Mouse (Mus musculus) T-helper 2 cell (primary cell): Measurements from ENCODE around the gene A1bg.

Experiments
- in situ Hi-C: fragments of 300-600 bp; cut with MboI, MseI; formaldehyde crosslinking; loops from one replicate; pipeline ENCODE4 v1.15.1; 2025; ENCODE audit warnings: high pct_unique_total_duplicates

A1bg gene

DNA sequence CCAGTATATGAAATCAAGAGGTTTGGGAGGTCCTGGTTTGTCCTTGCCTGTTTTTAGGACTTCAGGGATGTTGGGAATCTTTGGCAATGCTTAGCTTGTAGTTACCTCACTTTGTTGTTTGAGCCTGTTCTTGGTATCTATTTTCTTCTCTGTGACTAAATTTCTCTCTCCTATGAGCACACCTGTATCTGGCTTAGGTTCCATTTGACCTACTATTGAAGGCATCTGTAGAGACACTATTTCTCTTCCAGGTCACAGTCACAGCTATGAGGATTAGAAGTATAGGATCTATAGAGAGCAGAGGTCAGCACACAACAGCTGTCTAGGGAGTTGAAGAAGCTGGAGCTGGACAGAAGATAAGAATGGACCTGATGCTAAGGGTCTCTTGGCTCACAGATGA, at the start of gene A1bg:
TSS of gene A1bg (minus strand) at position 101 of the 400 bp plus-strand sequence.
- in situ Hi-C loops = no loop called here

DNA sequence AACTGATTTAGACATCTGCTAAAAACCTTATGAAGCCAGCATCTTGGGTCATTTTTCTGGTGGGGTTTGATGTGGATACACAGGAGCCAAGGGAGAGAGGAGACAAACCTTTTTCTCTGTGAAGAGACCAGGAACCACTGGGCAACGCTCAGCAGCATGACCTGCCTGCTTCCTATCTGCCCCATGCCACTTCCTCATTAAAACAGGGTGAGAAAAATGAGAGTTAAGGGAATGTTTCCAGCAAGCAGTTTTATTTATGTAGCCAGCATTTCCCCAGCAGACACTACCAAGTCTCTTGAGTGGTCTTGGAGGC, 45.7 kb upstream of the A1bg start:
- in situ Hi-C loops = no loop called here

DNA sequence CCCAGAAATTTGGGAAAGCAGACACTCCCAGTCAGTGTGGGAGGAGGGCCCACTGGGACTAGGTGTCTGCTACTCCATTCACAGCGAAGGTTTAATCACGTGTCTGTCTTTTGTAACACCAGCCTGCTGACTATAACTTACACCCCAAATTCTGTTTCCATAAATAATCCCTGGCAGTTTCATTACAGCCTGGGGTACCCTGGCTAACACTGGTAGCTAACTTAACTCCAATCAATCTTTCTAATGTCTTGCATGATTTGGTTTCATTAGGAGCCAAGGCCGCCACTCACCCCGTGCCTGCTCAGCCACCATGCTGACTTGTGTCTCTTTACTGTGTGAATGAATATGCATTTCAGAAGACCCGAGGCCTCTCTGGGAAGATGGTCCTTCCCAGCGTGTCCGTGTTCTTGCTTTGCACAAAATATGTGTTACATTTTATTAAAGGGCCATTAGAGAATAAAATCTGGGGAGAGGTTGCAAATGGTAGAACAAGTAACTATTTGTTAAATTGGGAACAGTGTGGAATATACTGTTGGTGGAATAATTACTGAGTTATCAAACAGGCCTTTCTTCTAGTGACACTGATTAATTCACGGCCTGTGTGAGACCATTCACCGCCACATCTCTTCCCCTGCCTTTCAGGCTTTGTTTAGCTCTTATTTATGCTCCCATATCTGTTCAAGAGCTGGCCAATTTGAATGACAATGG, 45.2 kb upstream of the A1bg start:
- in situ Hi-C loops = no loop called here

DNA sequence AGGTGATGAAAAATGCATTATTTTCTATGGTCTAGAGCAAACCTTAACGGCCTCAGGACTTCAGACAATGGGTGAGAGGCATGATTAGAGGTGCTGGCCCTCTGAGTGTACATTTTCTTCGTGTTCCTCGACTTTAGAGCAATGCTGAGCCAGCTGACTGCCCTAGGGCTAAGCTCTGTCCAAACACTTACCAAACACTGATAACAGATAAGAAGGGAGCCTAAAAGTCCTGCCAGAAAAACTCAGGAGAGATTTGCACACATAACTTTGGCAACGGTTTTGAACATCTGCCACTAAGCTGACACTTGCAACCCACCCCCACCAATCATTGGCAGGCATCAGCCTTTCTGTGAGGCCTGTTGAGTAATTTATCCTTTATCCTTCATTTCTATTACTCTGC, 2.9 kb upstream of the A1bg start:
- in situ Hi-C loops = no loop called here

DNA sequence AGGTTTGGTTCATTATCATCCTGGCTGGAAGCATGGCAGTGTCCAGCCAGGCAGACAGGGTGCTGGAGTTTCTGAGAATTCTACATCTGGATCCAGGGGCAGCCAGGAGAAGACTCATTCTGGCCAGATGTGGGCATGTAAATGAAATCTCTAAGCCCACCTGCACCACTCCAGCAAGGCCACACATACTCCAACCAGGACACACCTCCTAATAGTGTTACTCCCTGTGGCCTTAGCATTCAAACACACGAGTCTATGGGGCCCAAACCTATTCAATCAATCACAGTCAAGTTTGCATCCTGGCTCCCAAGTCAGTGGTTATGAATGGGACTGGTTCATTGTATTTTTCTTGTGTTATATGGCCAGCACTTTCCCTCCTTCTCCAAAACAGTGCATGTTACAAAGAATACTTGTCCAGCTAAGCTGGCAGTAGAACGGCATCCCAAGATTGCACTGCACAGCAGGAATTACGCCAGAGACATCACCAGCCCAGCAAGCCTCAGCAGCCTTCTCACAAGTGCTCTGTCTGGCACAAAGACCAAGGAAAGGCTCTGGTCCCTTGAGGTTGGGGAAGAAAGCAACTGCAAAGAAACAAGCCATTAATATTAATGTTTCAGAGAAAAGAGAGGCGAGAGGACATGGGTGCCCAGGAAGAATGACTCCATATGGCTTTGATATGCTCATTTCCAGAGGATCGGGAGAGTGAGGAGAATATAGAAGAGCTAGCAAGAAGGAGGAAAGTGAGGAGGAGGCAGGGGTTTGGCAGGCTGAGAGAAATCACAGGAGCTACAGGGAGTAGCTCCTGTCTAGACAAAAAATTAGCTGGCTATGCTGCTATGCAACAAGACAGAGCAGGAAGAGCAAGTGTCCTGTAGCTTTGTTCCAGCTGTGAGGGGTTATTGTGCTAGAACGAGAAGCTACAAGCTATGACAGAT, 18.8 kb downstream of the A1bg start:
- in situ Hi-C loops = loop anchor here (5.0 kb wide), 1 partner anchor 107 kb away; no protein-coding TSS in a partner anchor

DNA sequence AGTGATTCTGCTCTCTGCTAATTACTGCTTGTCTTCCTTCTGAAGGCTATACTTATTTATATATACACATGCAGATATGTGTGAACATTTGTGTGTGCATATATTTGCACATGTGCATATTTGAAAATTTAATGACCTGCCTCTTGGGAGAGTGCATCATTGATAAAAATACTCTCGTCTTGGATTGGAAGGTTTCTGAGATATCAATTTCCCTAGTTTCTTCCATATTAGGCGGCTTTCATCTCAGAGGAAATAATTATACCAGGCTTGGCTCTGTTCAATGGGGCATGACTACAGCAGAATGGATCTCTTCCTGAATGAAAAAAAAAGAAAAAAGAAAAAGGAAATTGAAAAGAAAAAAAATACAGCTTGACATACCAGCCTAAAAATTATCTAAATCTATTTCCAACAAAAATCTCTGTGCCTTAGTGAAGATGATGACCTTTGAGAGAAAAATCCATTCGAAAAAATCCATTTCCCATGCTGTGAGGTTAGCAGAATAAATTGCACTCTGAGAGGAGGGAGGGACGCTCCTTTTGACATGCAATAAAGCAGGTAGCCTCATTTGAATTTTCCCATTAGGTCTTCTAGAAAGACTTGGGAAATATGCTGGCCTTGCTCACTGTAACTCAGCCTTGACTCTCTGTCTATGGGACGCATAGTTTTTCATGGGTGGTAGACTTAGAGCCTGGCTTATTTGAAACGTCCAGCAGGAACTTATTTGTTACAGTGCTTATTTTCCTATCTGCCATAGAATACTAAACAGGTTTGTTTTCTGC, 24.4 kb downstream of the A1bg start:
- in situ Hi-C loops = no loop called here

DNA sequence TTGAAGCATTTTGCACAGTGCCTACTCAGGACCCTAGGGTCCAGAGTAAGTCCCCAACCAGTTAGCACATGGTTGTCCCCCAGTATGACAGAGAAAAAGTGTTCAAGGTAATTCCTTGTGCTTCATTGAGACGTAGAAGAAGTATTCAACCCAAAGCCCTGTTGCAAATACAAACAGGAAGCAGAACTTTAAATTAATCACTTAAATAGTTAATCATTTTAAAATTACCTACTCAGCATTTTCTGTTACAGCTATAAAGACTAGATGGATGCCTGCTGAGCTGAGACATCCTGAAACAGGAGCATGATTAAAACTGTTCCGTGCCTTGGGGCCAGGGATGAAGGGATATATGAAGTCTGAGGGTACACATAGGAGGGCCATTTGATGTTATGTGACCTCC, 26.8 kb downstream of the A1bg start:
- in situ Hi-C loops = no loop called here

DNA sequence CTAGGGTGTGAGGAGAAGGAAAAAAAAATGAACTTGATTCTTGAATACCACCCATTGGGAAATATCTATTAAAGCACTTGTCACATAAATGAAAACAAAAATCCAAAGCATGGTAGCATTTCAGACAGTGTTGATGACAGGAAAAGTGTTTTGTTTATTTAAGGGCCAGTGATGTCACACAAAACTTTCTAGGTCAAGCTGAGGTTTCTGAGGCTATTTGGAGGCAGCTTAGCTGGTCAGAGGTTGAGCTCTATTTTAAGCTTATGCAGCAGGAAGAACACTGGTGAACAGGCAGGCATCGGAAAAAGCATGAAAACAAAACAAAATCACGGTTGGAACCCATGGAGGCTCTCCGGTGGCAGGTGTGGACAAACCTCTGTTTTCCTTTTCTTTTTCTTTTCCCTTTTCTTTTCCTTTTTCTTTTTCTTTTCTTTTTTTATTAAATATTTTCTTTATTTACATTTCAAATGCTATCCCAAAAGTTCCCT, 29.8 kb downstream of the A1bg start:
- in situ Hi-C loops = no loop called here

DNA sequence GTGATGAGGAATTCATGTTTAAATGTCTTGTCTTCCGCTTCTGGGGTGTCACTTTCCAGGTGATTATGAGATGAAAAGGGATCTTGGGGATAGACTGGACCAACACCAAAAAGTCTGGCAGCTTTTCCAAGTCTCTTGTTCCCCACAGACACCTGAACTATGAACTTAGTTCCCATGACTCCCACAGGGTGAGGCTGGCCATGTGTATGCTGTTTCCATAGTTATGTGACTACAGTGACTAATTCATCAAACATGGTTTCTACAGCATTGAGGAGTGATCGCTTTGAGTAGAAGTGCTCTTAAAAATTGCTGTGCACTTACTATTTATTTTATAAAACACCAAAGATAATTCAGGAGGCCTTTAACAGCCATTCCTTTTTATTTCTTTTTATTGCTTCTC, 34.1 kb downstream of the A1bg start:
- in situ Hi-C loops = no loop called here

DNA sequence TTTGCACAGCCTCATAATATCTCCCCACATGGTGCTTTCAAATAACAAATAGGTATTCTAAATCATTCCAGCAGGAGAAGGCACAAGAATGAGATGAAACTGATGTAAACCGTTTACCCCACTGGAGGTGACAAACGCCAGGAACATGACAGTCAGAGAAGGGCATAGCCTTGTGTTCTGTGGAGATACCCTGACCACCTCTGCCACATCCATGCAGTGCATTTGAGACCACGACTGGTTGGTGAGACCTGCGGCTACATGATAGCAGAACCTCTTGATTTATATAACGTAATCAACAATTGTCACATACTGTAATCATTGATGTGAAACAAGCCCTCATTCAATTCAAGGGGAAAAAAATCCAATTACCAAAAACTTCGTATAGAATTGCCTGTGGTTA, 47.1 kb downstream of the A1bg start:
- in situ Hi-C loops = no loop called here

DNA sequence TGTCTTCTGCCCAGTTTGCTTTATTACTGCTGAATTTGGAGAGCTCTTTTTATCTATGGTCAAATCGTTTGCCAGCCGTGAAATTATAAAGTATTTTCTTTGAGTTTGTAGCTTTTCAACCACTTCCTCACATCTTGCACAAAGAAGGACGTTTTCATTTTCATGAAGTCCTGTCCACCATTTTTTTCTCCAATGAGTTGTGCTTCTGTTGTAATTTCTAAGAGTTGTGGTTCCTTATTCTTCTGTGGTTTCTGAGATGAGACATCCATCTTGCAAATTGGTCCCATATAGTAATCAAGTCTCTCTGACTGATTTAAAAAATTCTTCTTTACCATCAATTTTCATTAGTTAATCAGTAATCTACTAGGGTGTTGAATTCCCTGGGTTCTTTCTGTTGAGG, 60.4 kb downstream of the A1bg start:
- in situ Hi-C loops = no loop called here

DNA sequence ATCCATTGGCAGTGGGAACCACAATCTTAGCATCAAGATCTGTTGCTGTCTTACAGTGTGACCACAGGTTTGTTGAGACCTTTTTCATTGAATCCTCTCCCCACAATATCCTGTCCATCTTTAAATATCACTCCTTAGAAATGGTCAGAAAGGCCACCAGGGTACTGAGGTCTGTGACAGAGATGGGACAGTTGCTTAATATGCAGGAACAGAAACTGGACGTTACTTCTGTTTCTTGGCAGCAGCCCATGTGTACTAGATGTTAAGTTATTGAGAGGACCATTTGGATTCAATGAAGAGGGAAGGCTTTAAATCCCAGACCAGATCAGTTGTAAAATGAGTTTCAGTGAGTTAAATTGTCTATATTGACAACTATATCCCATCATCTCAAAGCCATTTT, 67.7 kb downstream of the A1bg start:
- in situ Hi-C loops = no loop called here

DNA sequence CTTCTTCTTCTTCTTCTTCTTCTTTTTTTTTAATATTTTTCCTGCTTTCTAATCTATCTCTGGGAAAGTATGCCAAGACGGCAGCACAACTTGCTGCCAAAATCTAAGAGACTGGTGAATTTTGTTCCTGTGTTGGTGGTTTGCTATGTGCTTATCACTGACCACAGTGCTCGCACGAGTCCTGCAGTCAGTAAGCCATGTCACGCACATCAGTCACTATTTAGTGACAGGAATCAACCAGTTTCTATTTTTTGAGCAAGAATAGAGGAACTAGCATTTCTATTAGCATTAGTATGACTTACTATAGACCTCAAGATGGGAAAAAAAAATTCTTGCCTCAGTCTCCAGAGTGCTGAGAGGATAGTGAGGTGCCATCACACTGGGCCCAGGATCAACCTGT, 68.7 kb downstream of the A1bg start:
- in situ Hi-C loops = no loop called here

DNA sequence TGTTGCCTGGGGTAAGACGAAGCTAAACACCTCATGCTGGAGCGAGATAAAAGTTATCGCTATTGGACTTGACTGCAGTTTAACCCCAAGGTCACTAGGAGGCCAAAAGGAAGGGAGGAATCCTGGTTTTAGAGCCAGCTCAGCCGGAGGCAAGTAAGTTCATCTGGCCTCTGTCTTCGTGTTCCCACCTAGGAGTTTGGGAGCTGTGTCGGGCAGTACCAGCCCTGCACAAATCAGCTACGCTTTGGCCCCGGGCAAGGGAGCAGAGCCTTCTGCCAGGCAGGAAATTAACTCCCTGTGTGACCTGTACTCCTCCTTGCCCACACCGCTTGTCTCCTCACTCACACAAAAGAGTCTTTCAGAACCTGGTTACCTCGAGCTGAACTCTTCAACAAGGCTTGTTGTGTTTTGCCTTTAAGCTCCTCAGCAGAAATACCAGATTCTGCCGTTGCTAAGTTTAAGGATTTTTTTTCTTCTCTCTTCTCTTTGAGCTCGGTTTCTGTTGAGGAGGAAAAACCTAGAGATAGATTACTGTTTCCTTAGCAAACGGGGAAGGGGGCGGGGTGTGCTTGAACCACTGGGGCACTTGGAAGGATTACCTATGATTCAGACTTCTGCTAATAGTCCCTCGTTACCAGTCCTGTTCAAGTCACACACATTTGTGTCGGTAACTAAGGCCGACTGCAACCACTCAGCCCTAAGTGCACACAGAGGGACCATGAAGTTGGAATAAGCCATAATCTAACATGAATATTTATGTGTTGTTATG, 69.4 kb downstream of the A1bg start, which contains the start of gene Fam84b:
TSS of gene Fam84b (minus strand) at position 548 of the 769 bp plus-strand sequence.
- in situ Hi-C loops = no loop called here

DNA sequence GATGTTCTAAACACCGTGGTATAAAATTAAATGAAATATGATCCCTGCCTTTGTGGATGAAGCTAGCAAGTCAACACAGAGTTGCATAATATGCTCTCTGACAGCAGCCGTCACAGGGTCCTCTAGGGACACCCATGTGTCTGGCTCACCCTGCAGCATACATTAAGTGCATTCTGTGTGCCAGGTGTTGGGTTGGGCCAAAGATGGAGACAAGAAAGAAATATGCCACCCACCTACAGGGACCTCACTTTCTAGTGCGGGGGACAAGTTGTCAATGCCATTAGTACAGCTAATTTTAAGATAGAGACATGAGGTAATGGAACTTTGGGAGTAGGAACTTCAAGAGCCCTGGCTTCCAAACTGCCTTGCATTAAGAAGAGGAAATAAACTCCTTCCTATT, 74.2 kb downstream of the A1bg start:
- in situ Hi-C loops = no loop called here
